In genomic region chr6:54034471-54034870, GRCm38 (mm10) we compare ENCODE assay signal across 9 mouse cellular contexts. TPM values are rescaled to one million over a fixed set of nuclear protein-coding genes. Genes with fewer than 3 reads are reported as not detected.
A peak's percentile ranks its signal among the peaks of the same experiment; 100 is the strongest.
DNase-seq lines count a peak whose midpoint lies in the region; ATAC-seq and TF ChIP-seq lines count a peak whose summit lies in the region.
"Had no signal": no experiment of that assay in that cellular context is flagged by ENCODE, and none has a peak within 500 bp of the region (broad histone marks: within the 10 kb centered on the region; RNA-seq: fewer than 3 reads in every experiment).

No protein-coding gene starts in this region.

- TF ChIP-seq POLR2A in ES-Bruce4 (IDR thresholded peaks at IDR 0.05; ENCODE audit: insufficient read depth, low read length) = no peak

- H3K9me3 ChIP-seq in ES-Bruce4 (replicated peaks; ENCODE audit: control insufficient read depth, insufficient read depth, low read length, poor library complexity, severe bottlenecking) = peaks cover 6% of the 10 kb centered on the region; the same call in 1 of the 2 replicates
- no peaks in the 10 kb centered on the region for H3K9me3 ChIP-seq in hindbrain, embryonic 14.5 days (ENCODE audit: control insufficient read depth, low read length)
- peaks cover 10% of the 10 kb centered on the region for H3K9me3 ChIP-seq in megakaryocyte, embryonic 14.5 days

- WGBS in hindbrain, embryonic 14.5 days = 4% methylated on average over 9 of the region's 9 CpGs

- no peak overlapping the region for H3K9ac ChIP-seq in ES-Bruce4 (ENCODE audit: low read depth, poor library complexity, severe bottlenecking)
- H3K9ac ChIP-seq in hindbrain, embryonic 14.5 days = peak overlapping the region; percentile 26

- no peaks in the 10 kb centered on the region for H3K36me3 ChIP-seq in ES-Bruce4 (ENCODE audit: control insufficient read depth, insufficient read depth, low read length, poor library complexity, severe bottlenecking)
- H3K36me3 ChIP-seq in hindbrain, embryonic 14.5 days (replicated peaks; ENCODE audit: control insufficient read depth, insufficient read depth) = no peaks in the 10 kb centered on the region
- H3K36me3 ChIP-seq in megakaryocyte, embryonic 14.5 days (replicated peaks; ENCODE audit: low read length) = no peaks in the 10 kb centered on the region

- peak; percentile 81 for TF ChIP-seq CTCF in ES-Bruce4 (IDR thresholded peaks at IDR 0.05; ENCODE audit: low read depth, low read length)

- no peaks in the 10 kb centered on the region for H3K4me1 ChIP-seq in ES-Bruce4 (ENCODE audit: control insufficient read depth, insufficient read depth, low read length)
- H3K4me1 ChIP-seq in hindbrain, embryonic 14.5 days (replicated peaks; ENCODE audit: control insufficient read depth, insufficient read depth, low read length) = 0 out of 2 replicates have a peak, but pooled peaks cover 17% of the 10 kb centered on the region
- H3K4me1 ChIP-seq in megakaryocyte, embryonic 14.5 days = peaks cover 36% of the 10 kb centered on the region

- H3K27ac ChIP-seq in ES-Bruce4 (ENCODE audit: insufficient read depth, low read length) = no peak overlapping the region
- peak overlapping the region; percentile 77 for H3K27ac ChIP-seq in hindbrain, embryonic 14.5 days

- peak; percentile 22 for DNase-seq in c-Kit-positive CD71-negative TER-119-negative erythroid progenitor cells, embryonic 14.5 days (ENCODE audit: low read depth)
- DNase-seq in frontal cortex, postnatal 36 days (ENCODE audit: low spot score in 2 of 2) = peak; percentile 63 to 74
- peak; percentile 81 for DNase-seq in hindbrain, embryonic 14.5 days (ENCODE audit: low spot score)
- peak; percentile 41 to 51 for DNase-seq in left cerebral cortex, adult 8-10 months (ENCODE audit: low spot score in 2 of 2)
- DNase-seq in right cerebral cortex, adult 18-20 months = peak; percentile 69
- peak; percentile 27 for DNase-seq in urinary bladder, postnatal 10 days (ENCODE audit: low spot score)

- H3K27me3 ChIP-seq in ES-Bruce4 (ENCODE audit: control insufficient read depth, insufficient read depth, low read length, poor library complexity, severe bottlenecking) = peaks cover 7% of the 10 kb centered on the region; the same call in 1 of the 2 replicates
- 0 out of 2 replicates have a peak, but pooled peaks cover 3% of the 10 kb centered on the region for H3K27me3 ChIP-seq in hindbrain, embryonic 14.5 days (ENCODE audit: control insufficient read depth, insufficient read depth, low read length)
- peaks cover 25% of the 10 kb centered on the region for H3K27me3 ChIP-seq in megakaryocyte, embryonic 14.5 days (replicated peaks)

- ATAC-seq in hindbrain, embryonic 14.5 days (ENCODE audit: low FRiP score) = peak; percentile 75

- H3K4me2 ChIP-seq in hindbrain, embryonic 14.5 days (replicated peaks) = peak overlapping the region; percentile 20; the same call in 1 of the 2 replicates

- 0 out of 2 replicates have a peak, but pooled peaks have one; percentile 47 for TF ChIP-seq EP300 in ES-Bruce4 (IDR thresholded peaks at IDR 0.05; ENCODE audit: insufficient read depth, low read depth, low read length)

- no peak overlapping the region for H3K4me3 ChIP-seq in ES-Bruce4 (ENCODE audit: low read depth, low read length)
- H3K4me3 ChIP-seq in hindbrain, embryonic 14.5 days (replicated peaks; ENCODE audit: low read length) = no peak overlapping the region
- H3K4me3 ChIP-seq in megakaryocyte, embryonic 14.5 days (replicated peaks) = peak overlapping the region; percentile 79

RNA-seq across cellular contexts. Expression of gene Chn2, which starts 4.9 kb away (rescaled TPM):
- 5.6 and 7.9 TPM in 2 replicates for polyA plus RNA-seq in ES-Bruce4 (2011; ENCODE audit: insufficient read depth, insufficient read length, low read depth, missing spikeins)
- 28.3 and 43.9 TPM in 2 replicates for polyA plus RNA-seq in hindbrain, embryonic 14.5 days (2014; fragmentation: Nextera tagmentation; extraction: Ambion mirVana)
- 10 to 100 TPM; 46.0 to 51.8 (median 47.8) TPM for total RNA-seq in left cerebral cortex, adult 8-10 months (2022)
- 4.0 and 9.5 TPM in 2 replicates for polyA plus RNA-seq in megakaryocyte, embryonic 14.5 days (2012; ENCODE audit: insufficient read depth, low replicate concordance)

RNA-seq across cellular contexts. Expression of gene Cpvl, which starts 56.0 kb away (rescaled TPM):
- 0.46 TPM in 1 of 2 replicates, not detected in the other for polyA plus RNA-seq in ES-Bruce4 (2011; ENCODE audit: insufficient read depth, insufficient read length, low read depth, missing spikeins)
- polyA plus RNA-seq in hindbrain, embryonic 14.5 days (2014; fragmentation: Nextera tagmentation; extraction: Ambion mirVana) = not detected in 2 replicates
- total RNA-seq in left cerebral cortex, adult 8-10 months (2022) = not detected
- not detected in 2 replicates for polyA plus RNA-seq in megakaryocyte, embryonic 14.5 days (2012; ENCODE audit: insufficient read depth, low replicate concordance)
- polyA plus RNA-seq: frontal cortex, adult 2 months had no signal

Comparison
In these comparisons a context has a peak if more than half of its experiments do, and no peak if none do; other contexts are left out.
1. DNase-seq: peak in every context shown above with its lines; median percentile 81 in hindbrain, embryonic 14.5 days; 69 in right cerebral cortex, adult 18-20 months; 68 in frontal cortex, postnatal 36 days; 46 in left cerebral cortex, adult 8-10 months; 27 in urinary bladder, postnatal 10 days; 22 in c-Kit-positive CD71-negative TER-119-negative erythroid progenitor cells, embryonic 14.5 days.